Mouse (Mus musculus) CD8-positive naive resting alpha-beta T cell, adult 2 months (primary cell): ENCODE measurements around the gene Olfr830.
"Not testable (repeated sequence)": the region's sequence is repeated elsewhere in the genome, so short reads cannot be mapped to it uniquely, and the experiment has no call there.

Source experiments
- DNase-seq, 2 experiments: peaks; one replicate each; pipeline ENCODE4 v3.0.0; 2022; ENCODE audit warnings: low read depth in 2 of 2, low spot score in 2 of 2

Gene Olfr830

GRCm38 (mm10) chr9:18874393-18874792 is at the start of gene Olfr830:
Olfr830 (plus strand) TSS chr9:18874693.
- no peak for DNase-seq

DNA sequence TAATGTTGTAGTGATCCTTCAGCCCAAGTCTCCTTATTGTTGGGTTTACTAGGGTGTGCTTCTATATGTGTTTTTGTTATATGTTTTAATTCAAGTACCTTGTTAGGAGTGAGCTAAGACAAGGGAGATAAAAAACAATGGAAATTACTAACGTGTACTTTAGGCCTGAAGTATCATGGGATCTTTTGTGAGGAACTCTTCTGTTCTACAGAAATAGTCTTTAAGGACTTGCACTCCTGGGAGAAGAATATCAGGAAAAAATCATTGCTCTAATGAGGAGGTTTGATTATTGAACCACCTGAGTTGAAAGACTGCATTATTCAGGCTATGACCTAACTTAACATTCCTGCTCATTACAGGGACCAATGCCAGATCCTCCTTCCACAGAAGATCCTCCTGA is 19.9 kb upstream of the Olfr830 start, which contains the start of gene Olfr829:
Gene Olfr829 (plus strand): TSS at position 301 of the 400 bp plus-strand sequence.
- DNase-seq: no peak

DNA sequence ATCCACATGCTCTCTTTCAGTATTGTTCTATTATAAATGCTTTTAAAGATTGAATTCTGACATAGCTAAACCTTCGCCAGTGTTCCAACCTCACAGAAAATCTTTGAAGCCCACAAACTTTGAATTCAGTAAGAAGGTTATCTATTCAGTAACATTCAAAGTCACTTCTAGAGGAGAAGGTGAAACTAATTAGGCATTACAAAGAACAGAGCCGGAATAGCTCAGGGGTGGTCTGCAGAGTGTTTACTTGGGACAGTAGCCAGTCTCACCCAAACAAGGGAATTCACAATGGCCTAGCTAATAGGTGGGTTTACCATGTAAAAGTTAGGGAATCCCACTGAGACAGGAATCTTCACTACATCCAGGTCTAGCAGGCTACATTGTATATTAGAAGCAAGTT is 33.2 kb downstream of the Olfr830 start:
- not testable (repeated sequence) for DNase-seq

- not testable (repeated sequence) for DNase-seq
Observed at GRCm38 (mm10) chr9:18927921-18928320, 53.4 kb downstream of the Olfr830 start.
